Mouse (Mus musculus) activated CD4-positive, CD25-positive, alpha-beta regulatory T cell, adult 4 months (primary cell): ENCODE data around the gene Sdhc. TPM values are rescaled to one million over a fixed set of nuclear protein-coding genes. Genes with fewer than 3 reads are reported as not detected.
"Not testable (repeated sequence)": the region's sequence is repeated elsewhere in the genome, so short reads cannot be mapped to it uniquely, and the experiment has no call there.

Source experiments
- ATAC-seq: one replicate; pipeline ENCODE4 v1.8.0; 2017
- polyA plus RNA-seq, 2 experiments: library from polyadenylated mRNA; unstranded; fragments of 100-300 nt; shearing (Covaris generic); gene quantifications; one replicate each; pipeline ENCODE4 v1.2.1; 2017

The Sdhc gene
- polyA plus RNA-seq, 2 experiments from 2014 or later = 102 to 131 TPM

DNA sequence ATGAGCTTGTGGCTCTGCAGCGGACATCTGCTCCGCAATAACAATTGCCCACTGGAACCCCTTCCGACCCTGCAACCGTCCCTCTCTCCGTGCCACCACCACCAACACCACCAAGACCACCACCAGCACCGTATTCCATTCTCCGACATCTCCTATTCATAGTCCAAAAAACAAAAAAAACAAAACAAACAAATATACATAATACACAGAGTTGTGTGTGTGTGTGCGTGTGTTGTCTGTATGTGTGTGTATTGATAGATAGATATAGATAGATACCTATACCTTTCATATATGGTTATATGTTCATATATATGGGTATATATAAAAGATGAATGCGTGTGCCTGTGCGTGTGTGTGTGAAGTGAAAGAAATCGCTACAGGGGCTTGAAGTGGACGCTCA is 72.0 kb downstream of the Sdhc start:
- ATAC-seq = not testable (repeated sequence)

DNA sequence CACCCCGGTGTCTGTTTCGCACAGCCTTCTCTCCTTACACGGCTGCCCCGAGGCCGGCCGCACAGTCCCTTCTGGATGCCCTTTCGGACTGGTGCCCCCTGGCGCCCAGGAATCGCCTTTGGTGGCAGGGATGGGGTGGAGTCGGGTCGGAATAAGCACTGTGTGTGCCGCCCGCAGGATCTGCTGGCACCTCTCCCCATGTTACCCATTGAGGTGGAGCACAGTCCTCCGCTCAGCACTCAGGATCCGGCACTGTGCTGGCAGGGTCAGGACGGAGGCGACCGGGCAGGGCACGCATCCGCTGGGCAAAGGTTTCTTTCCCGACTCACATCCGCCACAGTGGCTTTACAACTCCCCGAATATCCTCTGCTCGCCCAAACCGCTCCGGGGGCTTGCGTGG is 72.4 kb downstream of the Sdhc start:
- ATAC-seq = not testable (repeated sequence)

GRCm38 (mm10) chr1:171077192-171077591 is 73.2 kb downstream of the Sdhc start:
- not testable (repeated sequence) for ATAC-seq

Other genes starting within 250 kb of the Sdhc start
- not detected for gene Fcrlb, start 237.7 kb downstream of the Sdhc start, polyA plus RNA-seq
- 1 to 10 TPM in 1 of 2 experiments, not detected in 1; 4.9 TPM for gene Fcrla, start 223.0 kb downstream of the Sdhc start, polyA plus RNA-seq
- gene Fcgr2b, start 174.1 kb downstream of the Sdhc start, polyA plus RNA-seq = under 1 TPM; 0.20 to 0.94 TPM
- gene Fcgr4, start 131.7 kb downstream of the Sdhc start, polyA plus RNA-seq = under 1 TPM in 1 of 2 experiments, not detected in 1; 0.40 TPM
- under 1 TPM in 1 of 2 experiments, not detected in 1; 0.45 TPM for gene Fcgr3, start 85.7 kb downstream of the Sdhc start, polyA plus RNA-seq
- gene Cfap126, start 36.7 kb downstream of the Sdhc start, polyA plus RNA-seq = 1 to 10 TPM; 2.1 to 2.4 TPM
- gene Mpz, start 108 bp upstream of the Sdhc start, polyA plus RNA-seq = not detected
- not detected for gene Pcp4l1, start 45.7 kb upstream of the Sdhc start, polyA plus RNA-seq
- gene Nr1i3, start 63.4 kb upstream of the Sdhc start, polyA plus RNA-seq = under 1 TPM; 0.40 to 0.66 TPM
- gene Tomm40l, start 71.9 kb upstream of the Sdhc start, polyA plus RNA-seq = 10 to 100 TPM; 25.1 to 27.8 TPM
- not detected for gene Apoa2, start 74.5 kb upstream of the Sdhc start, polyA plus RNA-seq
- gene Fcer1g, start 83.8 kb upstream of the Sdhc start, polyA plus RNA-seq = 1 to 10 TPM; 1.7 to 4.0 TPM
- gene Adamts4, start 99.8 kb upstream of the Sdhc start, polyA plus RNA-seq = under 1 TPM in 1 of 2 experiments, not detected in 1; 0.09 TPM
- gene Ndufs2, start 100.8 kb upstream of the Sdhc start, polyA plus RNA-seq = 100 to 1,000 TPM; 108 to 141 TPM
- gene B4galt3, start 119.7 kb upstream of the Sdhc start, polyA plus RNA-seq = 10 to 100 TPM; 33.1 to 35.7 TPM
- 10 to 100 TPM; 53.6 to 58.0 TPM for gene Ppox, start 130.6 kb upstream of the Sdhc start, polyA plus RNA-seq
- 10 to 100 TPM; 11.8 to 19.8 TPM for gene Usp21, start 137.4 kb upstream of the Sdhc start, polyA plus RNA-seq
- 100 to 1,000 TPM; 100 to 110 TPM for gene Ufc1, start 144.4 kb upstream of the Sdhc start, polyA plus RNA-seq
- 10 to 100 TPM; 33.7 to 35.2 TPM for gene Dedd, start 178.5 kb upstream of the Sdhc start, polyA plus RNA-seq
- gene Nit1, start 195.0 kb upstream of the Sdhc start, polyA plus RNA-seq = 10 to 100 TPM; 26.3 to 29.7 TPM
- gene Pfdn2, start 195.1 kb upstream of the Sdhc start, polyA plus RNA-seq = 10 to 100 TPM; 34.7 to 60.5 TPM
- under 1 TPM in 1 of 2 experiments, not detected in 1; 0.48 TPM for gene Klhdc9, start 210.2 kb upstream of the Sdhc start, polyA plus RNA-seq
- gene Nectin4, start 219.5 kb upstream of the Sdhc start, polyA plus RNA-seq = under 1 TPM in 1 of 2 experiments, not detected in 1; 0.09 TPM
- gene Arhgap30, start 238.4 kb upstream of the Sdhc start, polyA plus RNA-seq = 10 to 100 TPM; 71.7 to 78.8 TPM